Mouse (Mus musculus) CH12F3 (cell line): Measurements from ENCODE around the gene Ap1ar.
"Not testable (repeated sequence)": the region's sequence is repeated elsewhere in the genome, so short reads cannot be mapped to it uniquely, and the experiment has no call there.

Experiments used
- in situ Hi-C: fragments of 300-500 bp; cut with MboI; formaldehyde crosslinking; loops from 2 replicates; pipeline ENCODE4 v1.14.3; 2020; ENCODE audit warnings: low sequenced_read_pairs

The Ap1ar gene

GRCm38 (mm10) chr3:127802814-127803213 is 34.5 kb downstream of the Ap1ar start:
- in situ Hi-C loops: no loop called here

GRCm38 (mm10) chr3:127801162-127801561 is 36.2 kb downstream of the Ap1ar start:
- in situ Hi-C loops: no loop called here

DNA sequence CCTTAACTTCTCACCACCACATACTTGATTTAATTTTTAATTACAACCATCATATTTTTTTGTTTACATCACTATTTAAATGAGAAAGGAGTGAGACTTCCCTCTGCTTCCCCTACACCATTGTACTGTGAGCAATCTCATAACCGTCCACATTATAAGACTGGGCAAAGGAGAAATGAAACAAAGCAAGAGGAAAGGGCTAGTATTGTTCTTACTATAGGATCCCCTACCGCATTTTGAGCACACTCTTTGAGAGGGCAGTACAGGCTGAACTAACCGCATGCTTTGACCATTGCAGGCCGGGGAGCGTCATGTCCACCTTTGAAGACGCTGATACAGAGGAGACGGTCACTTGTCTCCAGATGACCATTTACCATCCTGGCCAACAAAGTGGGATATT is 41.1 kb downstream of the Ap1ar start:
- in situ Hi-C loops: no loop called here

- in situ Hi-C loops: no loop called here
These were observed 41.6 kb downstream of the Ap1ar start for GRCm38 (mm10) chr3:127795762-127796161.

DNA sequence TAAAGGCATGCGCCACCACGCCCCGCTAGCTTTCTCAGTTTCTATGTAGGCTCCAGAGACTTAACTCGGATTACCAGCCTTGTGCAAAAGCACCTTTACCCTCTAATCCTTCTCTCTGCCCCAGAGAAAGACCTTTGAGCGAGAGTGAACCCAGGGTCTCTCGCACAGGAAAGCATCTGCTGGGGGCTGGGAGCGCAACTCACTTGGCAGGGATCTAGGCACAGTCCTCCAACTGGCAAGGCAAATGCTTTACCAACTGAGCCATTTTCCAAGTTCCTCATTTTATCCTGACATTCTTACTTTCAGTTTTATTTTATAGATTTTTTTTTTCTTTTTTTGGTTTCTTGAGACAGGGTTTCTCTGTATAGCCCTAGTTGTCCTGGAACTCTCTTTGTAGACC is 44.3 kb downstream of the Ap1ar start:
- in situ Hi-C loops: no loop called here

DNA sequence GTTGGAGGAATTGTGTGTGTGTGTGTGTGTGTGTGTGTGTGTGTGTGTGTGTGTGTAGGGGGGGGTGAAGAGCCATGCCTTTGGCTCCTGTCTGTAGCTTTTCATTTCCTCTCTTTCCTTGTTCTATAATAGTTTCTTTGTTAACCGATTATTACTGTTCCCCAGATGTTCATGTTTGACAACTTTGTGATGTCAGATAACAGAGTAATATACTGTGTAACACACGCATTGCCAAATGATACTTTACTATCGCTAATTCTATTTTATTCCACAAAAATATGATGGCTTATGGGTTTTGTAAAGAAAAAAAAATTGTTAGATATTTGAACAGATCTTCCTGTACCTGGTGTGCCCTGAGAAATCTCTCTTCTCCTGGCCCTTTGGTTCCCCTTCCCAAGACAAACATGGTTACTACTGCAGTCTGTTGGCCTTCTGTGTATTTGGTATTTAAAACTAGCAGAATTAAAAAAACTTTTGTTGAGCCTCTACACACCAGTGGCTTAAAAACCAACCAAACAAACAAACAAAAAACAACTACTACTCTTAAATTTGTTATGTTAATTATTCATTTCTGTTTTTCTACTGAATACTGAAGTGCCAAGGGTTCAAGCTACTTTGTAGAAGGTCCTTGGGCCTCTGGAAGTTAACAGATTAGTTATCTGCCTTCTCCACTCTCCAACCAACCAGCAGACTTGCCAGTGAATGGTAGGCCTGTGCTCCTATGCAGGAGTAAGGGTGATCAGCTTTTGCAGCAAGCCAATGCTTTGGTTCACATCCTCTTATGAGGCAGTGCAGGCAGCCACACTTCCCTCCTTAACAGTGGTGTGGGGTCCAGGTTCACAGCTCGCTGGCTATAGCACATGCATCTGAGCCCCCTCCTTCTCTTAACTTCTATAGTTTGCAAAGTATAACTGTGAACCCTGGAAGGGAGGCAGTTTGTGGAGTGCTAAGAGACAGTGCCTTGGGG is 45.4 kb downstream of the Ap1ar start:
- in situ Hi-C loops: no loop called here

GRCm38 (mm10) chr3:127791056-127791483 is 46.3 kb downstream of the Ap1ar start:
- in situ Hi-C loops: no loop called here

- in situ Hi-C loops: no loop called here
These were observed 46.9 kb downstream of the Ap1ar start for GRCm38 (mm10) chr3:127790234-127791055.

GRCm38 (mm10) chr3:127789500-127790191 is 47.7 kb downstream of the Ap1ar start, which contains the start of gene Tifa:
TSS of gene Tifa (plus strand) at chr3:127789805.
- in situ Hi-C loops: no loop called here

GRCm38 (mm10) chr3:127788919-127789318 is 48.4 kb downstream of the Ap1ar start:
- in situ Hi-C loops: no loop called here

DNA sequence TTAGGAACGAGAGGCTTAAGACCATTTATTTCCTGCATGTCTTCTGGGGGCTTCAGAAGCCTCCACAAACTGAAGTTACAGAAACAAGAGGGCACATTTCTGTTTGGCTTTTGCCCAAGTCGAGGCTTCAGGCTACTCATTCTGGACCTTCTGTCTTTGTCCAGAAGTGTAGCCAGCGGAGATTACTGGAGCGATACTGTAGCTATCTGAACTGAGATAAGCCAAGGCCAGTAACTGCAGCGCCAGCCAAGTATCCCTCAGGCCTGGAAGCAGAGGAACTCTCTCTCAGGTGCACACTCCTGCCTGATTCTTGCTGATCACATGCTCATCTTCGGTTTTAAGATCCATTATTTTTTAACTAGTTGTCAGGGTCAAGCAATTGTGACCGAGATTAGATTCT is 49.3 kb downstream of the Ap1ar start:
- in situ Hi-C loops: no loop called here

DNA sequence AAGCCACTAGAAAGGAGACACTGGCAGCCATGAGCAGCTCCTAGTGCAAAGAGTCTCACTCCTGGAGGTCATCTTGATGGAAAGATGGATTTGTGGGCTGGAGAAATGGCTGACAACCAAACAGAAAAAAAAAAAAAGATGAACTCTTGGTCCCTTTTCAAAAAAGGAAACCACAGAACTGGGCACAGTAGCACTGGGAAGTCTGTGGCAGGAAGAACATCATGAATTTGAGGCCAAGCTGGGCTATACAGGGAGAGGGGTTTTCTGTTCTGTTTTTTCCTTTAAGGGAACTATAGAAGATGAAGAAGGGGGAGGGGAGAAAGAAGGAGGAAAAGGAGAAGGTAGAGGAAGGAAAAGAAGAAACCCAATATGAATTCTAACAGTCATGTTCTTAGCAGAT is 50.3 kb downstream of the Ap1ar start:
- in situ Hi-C loops: no loop called here

DNA sequence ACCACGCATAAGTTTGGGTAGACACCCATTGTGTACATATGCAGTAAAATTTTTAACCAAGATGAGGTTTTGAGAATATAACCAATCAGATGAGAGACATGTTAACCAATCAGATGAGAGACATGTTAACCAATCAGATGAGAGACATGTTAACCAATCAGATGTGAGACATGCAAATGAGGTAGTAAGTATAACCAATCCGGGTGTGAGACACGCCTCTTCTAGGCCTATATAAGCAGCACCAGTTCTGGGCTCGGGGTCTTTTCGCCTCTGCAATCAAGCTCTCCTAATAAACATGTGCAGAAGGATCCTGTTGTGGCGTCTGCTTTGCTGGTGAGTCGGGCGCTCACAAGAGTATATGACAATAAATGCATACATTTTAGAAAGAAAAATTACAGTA is 53.6 kb downstream of the Ap1ar start:
- in situ Hi-C loops: not testable (repeated sequence)

- in situ Hi-C loops: no loop called here
These were observed 54.4 kb downstream of the Ap1ar start for GRCm38 (mm10) chr3:127782921-127783320.

DNA sequence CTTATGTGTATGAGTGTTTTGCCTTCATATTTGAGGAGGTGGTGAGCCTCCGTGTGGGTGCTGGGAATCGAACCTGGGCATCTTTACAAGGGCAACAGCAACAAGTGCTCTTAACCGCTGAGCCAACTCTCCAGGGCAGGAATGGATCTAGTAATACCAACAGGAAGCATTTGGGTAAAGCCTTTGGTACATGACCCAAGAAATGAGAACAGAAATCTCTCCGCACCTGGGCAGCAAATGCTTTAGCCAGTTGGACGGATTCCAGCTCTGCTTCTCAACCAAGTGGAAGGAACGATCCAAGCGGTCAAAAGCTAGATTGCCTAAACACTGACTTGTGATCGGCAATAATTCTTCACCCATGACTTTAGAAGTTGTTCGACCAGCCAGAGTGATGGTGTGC is 56.4 kb downstream of the Ap1ar start:
- in situ Hi-C loops: no loop called here

GRCm38 (mm10) chr3:127780021-127780644 is 57.2 kb downstream of the Ap1ar start, which contains the start of gene Alpk1:
TSS of gene Alpk1 (minus strand) at chr3:127780527.
- in situ Hi-C loops: no loop called here

GRCm38 (mm10) chr3:127769146-127769545 is 68.2 kb downstream of the Ap1ar start:
- in situ Hi-C loops: loop anchor here (25.0 kb wide), 1 partner anchor 207 kb away; the partner anchor contains the start of genes Larp7 and Zgrf1

GRCm38 (mm10) chr3:127765971-127766370 is 71.4 kb downstream of the Ap1ar start:
- in situ Hi-C loops: loop anchor here (25.0 kb wide), 1 partner anchor 204 kb away; the partner anchor contains the start of genes Larp7 and Zgrf1

DNA sequence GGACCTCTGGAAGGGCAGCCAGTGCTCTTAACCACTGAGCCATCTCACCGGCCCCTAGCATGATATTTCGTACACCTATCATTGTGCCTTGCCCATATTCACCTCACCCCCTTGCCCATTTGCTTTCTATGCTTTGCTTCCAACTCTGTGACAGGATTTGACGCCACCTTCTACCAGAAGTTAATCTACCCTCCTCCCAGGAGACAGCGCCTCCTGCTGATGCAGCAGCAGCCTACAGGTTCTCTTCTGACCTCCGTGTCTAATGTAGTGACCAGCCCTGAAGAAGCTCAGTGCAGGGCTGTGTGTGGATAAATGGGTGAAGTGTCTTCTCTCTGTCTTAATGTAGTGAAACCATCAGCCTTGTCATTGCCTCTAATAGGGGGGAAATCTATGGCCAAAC is 72.8 kb downstream of the Ap1ar start:
- in situ Hi-C loops: loop anchor here (25.0 kb wide), 1 partner anchor 202 kb away; the partner anchor contains the start of genes Larp7 and Zgrf1

DNA sequence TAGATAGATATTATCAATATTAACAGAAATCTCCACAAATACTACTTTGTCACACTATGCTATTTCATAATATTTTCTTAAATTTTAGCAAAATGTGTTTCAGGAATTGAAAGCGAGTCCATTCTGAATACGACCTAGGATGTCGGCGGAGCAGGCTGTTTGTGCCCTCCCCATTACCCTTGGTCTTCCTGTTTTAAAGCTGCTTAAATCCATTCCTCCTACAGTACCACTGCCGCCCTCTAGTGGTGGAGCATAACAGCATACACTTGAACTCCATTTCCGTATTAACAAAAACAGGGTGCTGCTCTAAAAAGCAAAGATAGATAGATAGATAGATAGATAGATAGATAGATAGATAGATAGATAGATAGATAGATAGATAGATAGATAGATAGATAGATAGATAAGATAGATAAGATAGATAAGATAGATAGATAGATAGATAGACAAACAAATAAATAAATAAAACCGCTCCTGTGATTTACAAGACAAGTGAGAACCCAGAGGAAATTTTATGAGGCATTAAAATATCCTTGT is 74.2 kb downstream of the Ap1ar start:
- in situ Hi-C loops: loop anchor here (25.0 kb wide), 1 partner anchor 201 kb away; the partner anchor contains the start of genes Larp7 and Zgrf1
